Mouse (Mus musculus) liver, embryonic 11.5 days (tissue): ENCODE results near the gene Baz2b. TPM values are rescaled to one million over a fixed set of nuclear protein-coding genes. Genes with fewer than 3 reads are reported as not detected.
A peak's percentile ranks its signal among the peaks of the same experiment; 100 is the strongest.

ENCODE experiments used
- ATAC-seq: fragments of 200-750 bp; cut with Nextera tagmentation; replicated peaks from 2 replicates; pipeline ENCODE4 v1.8.0; 2017; ENCODE audit warnings: moderate number of reproducible peaks, mild to moderate bottlenecking, moderate TSS enrichment, moderate library complexity; ENCODE audit not compliant: low FRiP score
- DNase-seq: peaks from one replicate; pipeline ENCODE4 v3.0.0-alpha.2; 2017; ENCODE audit warnings: low spot score
- H3K27ac ChIP-seq: fragments of 300-500 bp; sonication (generic); 2 replicates; pipeline ENCODE4 v1.5.1; 2014; ENCODE audit warnings: mild to moderate bottlenecking, low read depth, low read length, control low read depth
- H3K27me3 ChIP-seq: fragments of 300-500 bp; sonication (generic); replicated peaks from 2 replicates; pipeline ENCODE4 v1.6.1; 2014; ENCODE audit warnings: low read length, mixed read lengths; ENCODE audit not compliant: control insufficient read depth, insufficient read depth
- H3K36me3 ChIP-seq: fragments of 300-500 bp; sonication (generic); 2 replicates; pipeline ENCODE4 v1.6.1; 2014; ENCODE audit warnings: mild to moderate bottlenecking, low read length, moderate library complexity, mixed read lengths; ENCODE audit not compliant: control insufficient read depth, insufficient read depth
- H3K4me1 ChIP-seq: fragments of 300-500 bp; sonication (generic); replicated peaks from 2 replicates; pipeline ENCODE4 v1.6.1; 2014; ENCODE audit warnings: low read length, mixed read lengths; ENCODE audit not compliant: control insufficient read depth, insufficient read depth
- H3K4me2 ChIP-seq: fragments of 300-500 bp; sonication (generic); 2 replicates; pipeline ENCODE4 v1.6.1; 2014; ENCODE audit warnings: mild to moderate bottlenecking, control low read depth, moderate library complexity
- H3K4me3 ChIP-seq: fragments of 300-500 bp; sonication (generic); 2 replicates; pipeline ENCODE4 v1.5.1; 2014; ENCODE audit warnings: low read depth, low read length, control low read depth
- H3K9ac ChIP-seq: fragments of 300-500 bp; sonication (generic); 2 replicates; pipeline ENCODE4 v1.6.1; 2014; ENCODE audit warnings: low read depth, low read length, control low read depth
- H3K9me3 ChIP-seq: fragments of 300-500 bp; sonication (generic); 2 replicates; pipeline ENCODE4 v1.6.1; 2016; ENCODE audit warnings: low read length, inconsistent platforms, mixed read lengths; ENCODE audit not compliant: control insufficient read depth
- WGBS: fragments of 180-500 bp; shearing (Covaris S2); extraction: QIAGEN DNeasy Blood & Tissue Kit; methylation state at CpG from one replicate; pipeline ENCODE4 v1.1.7; 2014; 5-methylcytosine and 5-hydroxymethylcytosine counted together
- polyA plus RNA-seq: library from polyadenylated mRNA; unstranded; fragments of >200 nt; fragmentation: Nextera tagmentation; extraction: Ambion mirVana; gene quantifications from 2 replicates; pipeline ENCODE4 v1.2.1, GENCODE M21; 2014

Gene Baz2b
- polyA plus RNA-seq, 1 experiment from 2014 or later: 35.2 TPM

- Histone ChIP-seq H3K36me3 (no peaks in the 10 kb centered on the region), H3K4me3 (no peak overlapping the region), H3K9me3 (no peaks in the 10 kb centered on the region), H3K27me3 (no peaks in the 10 kb centered on the region), H3K4me2 (no peak overlapping the region), H3K4me1 (no peaks in the 10 kb centered on the region), H3K27ac (no peak overlapping the region; the same call in 1 of the 2 replicates), H3K9ac (no peak overlapping the region)
- DNase-seq: no peak
- no peak for ATAC-seq
- WGBS: 83% methylated on average over 3 of the region's 3 CpGs
These were observed 189.9 kb downstream of the Baz2b start for GRCm38 (mm10) chr2:60019546-60020250.

GRCm38 (mm10) chr2:60018875-60019501 is 190.7 kb downstream of the Baz2b start:
- DNase-seq: no peak
- Histone ChIP-seq H3K4me1 (no peaks in the 10 kb centered on the region), H3K9ac (no peak overlapping the region), H3K27me3 (no peaks in the 10 kb centered on the region), H3K36me3 (no peaks in the 10 kb centered on the region), H3K4me3 (no peak overlapping the region), H3K9me3 (no peaks in the 10 kb centered on the region), H3K27ac (no peak overlapping the region; the same call in 1 of the 2 replicates), H3K4me2 (no peak overlapping the region)
- ATAC-seq: 0 out of 2 replicates have a peak, but pooled peaks have one; percentile 31
- WGBS: 53% methylated on average over 10 of the region's 10 CpGs

GRCm38 (mm10) chr2:60011526-60011925 is 198.1 kb downstream of the Baz2b start:
- Histone ChIP-seq H3K4me1 (no peaks in the 10 kb centered on the region), H3K27ac (no peak overlapping the region), H3K9me3 (no peaks in the 10 kb centered on the region), H3K27me3 (no peaks in the 10 kb centered on the region), H3K4me3 (no peak overlapping the region), H3K9ac (no peak overlapping the region), H3K36me3 (no peaks in the 10 kb centered on the region), H3K4me2 (no peak overlapping the region)
- DNase-seq (no peak), ATAC-seq (no peak)
- WGBS: 70% methylated on average over 3 of the region's 3 CpGs

GRCm38 (mm10) chr2:60003665-60004045 is 206.0 kb downstream of the Baz2b start:
- no peaks in the 10 kb centered on the region for H3K27me3 ChIP-seq
- no peaks in the 10 kb centered on the region for H3K9me3 ChIP-seq
- no peaks in the 10 kb centered on the region for H3K36me3 ChIP-seq
- H3K4me3 ChIP-seq: no peak overlapping the region
- no peak for DNase-seq
- H3K4me1 ChIP-seq: peaks cover 4% of the 10 kb centered on the region
- H3K9ac ChIP-seq: no peak overlapping the region
- WGBS: 90% methylated on average over 5 of the region's 5 CpGs
- H3K4me2 ChIP-seq: no peak overlapping the region
- H3K27ac ChIP-seq: no peak overlapping the region
- ATAC-seq: no peak

GRCm38 (mm10) chr2:60003038-60003664 is 206.5 kb downstream of the Baz2b start:
- Histone ChIP-seq H3K4me1 (peaks cover 6% of the 10 kb centered on the region), H3K4me2 (no peak overlapping the region), H3K4me3 (no peak overlapping the region), H3K9ac (no peak overlapping the region), H3K36me3 (no peaks in the 10 kb centered on the region), H3K27ac (no peak overlapping the region), H3K27me3 (no peaks in the 10 kb centered on the region), H3K9me3 (no peaks in the 10 kb centered on the region)
- ATAC-seq: peak; percentile 61; the same call in 1 of the 2 replicates
- no peak for DNase-seq
- WGBS: 55% methylated on average over 5 of the region's 5 CpGs

GRCm38 (mm10) chr2:60000268-60000667 is 209.4 kb downstream of the Baz2b start:
- Histone ChIP-seq H3K27me3 (no peaks in the 10 kb centered on the region), H3K4me3 (no peak overlapping the region), H3K9ac (no peak overlapping the region), H3K36me3 (no peaks in the 10 kb centered on the region), H3K4me1 (peaks cover 7% of the 10 kb centered on the region), H3K4me2 (no peak overlapping the region), H3K9me3 (no peaks in the 10 kb centered on the region), H3K27ac (no peak overlapping the region)
- WGBS: 91% methylated on average over 4 of the region's 4 CpGs
- DNase-seq (no peak), ATAC-seq (no peak)

- H3K9ac ChIP-seq: no peak overlapping the region
- ATAC-seq: no peak
- no peak for DNase-seq
- no peaks in the 10 kb centered on the region for H3K27me3 ChIP-seq
- H3K9me3 ChIP-seq: no peaks in the 10 kb centered on the region
- H3K4me3 ChIP-seq: no peak overlapping the region
- WGBS: 81% methylated on average over 7 of the region's 8 CpGs
- H3K27ac ChIP-seq: no peak overlapping the region
- H3K4me2 ChIP-seq: no peak overlapping the region
- H3K36me3 ChIP-seq: no peaks in the 10 kb centered on the region
- peaks cover 6% of the 10 kb centered on the region; the same call in 1 of the 2 replicates for H3K4me1 ChIP-seq
These were observed 212.0 kb downstream of the Baz2b start for GRCm38 (mm10) chr2:59997479-59998228.

- no peaks in the 10 kb centered on the region for H3K36me3 ChIP-seq
- DNase-seq (no peak), ATAC-seq (no peak)
- H3K4me2 ChIP-seq: no peak overlapping the region
- WGBS: 91% methylated on average over 5 of the region's 5 CpGs
- H3K9me3 ChIP-seq: no peaks in the 10 kb centered on the region
- no peaks in the 10 kb centered on the region for H3K27me3 ChIP-seq
- H3K9ac ChIP-seq: no peak overlapping the region
- H3K4me1 ChIP-seq: peaks cover 9% of the 10 kb centered on the region; the same call in 1 of the 2 replicates
- H3K27ac ChIP-seq: no peak overlapping the region
- no peak overlapping the region for H3K4me3 ChIP-seq
These were observed 212.7 kb downstream of the Baz2b start for GRCm38 (mm10) chr2:59996911-59997310.
